27 mouse cellular contexts compared by ENCODE assay signal in genomic region chr16:91356760-91357525, GRCm38 (mm10). TPM values are rescaled to one million over a fixed set of nuclear protein-coding genes. Genes with fewer than 3 reads are reported as not detected.
DNase-seq lines count a peak whose midpoint lies in the region; ATAC-seq and TF ChIP-seq lines count a peak whose summit lies in the region.
"Had no signal": no experiment of that assay in that cellular context is flagged by ENCODE, and none has a peak within 500 bp of the region (broad histone marks: within the 10 kb centered on the region; RNA-seq: fewer than 3 reads in every experiment).

No protein-coding gene starts in this region.

- no peak overlapping the region for H3K27ac ChIP-seq in kidney, postnatal 0 days
- H3K27ac ChIP-seq in liver, embryonic 16.5 days (ENCODE audit: low read length): peak overlapping the region; percentile 4; the same call in 1 of the 2 replicates
- no peak overlapping the region for H3K27ac ChIP-seq in midbrain, embryonic 13.5 days
- H3K27ac ChIP-seq: forebrain, embryonic 10.5 days; heart, embryonic 10.5 days; hindbrain, embryonic 12.5 days; midbrain, embryonic 12.5 days had no signal

- 0 out of 2 replicates have a peak, but pooled peaks have one; percentile 14 for ATAC-seq in kidney, postnatal 0 days (replicated peaks; ENCODE audit: low FRiP score, low read depth)
- no peak for ATAC-seq in liver, embryonic 16.5 days (ENCODE audit: low read depth)
- no peak for ATAC-seq in midbrain, embryonic 13.5 days
- ATAC-seq: forebrain, postnatal 0 days; intestine, postnatal 0 days had no signal

- no peak for DNase-seq in kidney, postnatal 0 days (ENCODE audit: low spot score)
- no peak for DNase-seq in kidney, adult 8-10 months
- DNase-seq in adrenal gland, adult 8-10 months: peak; percentile 62
- DNase-seq in adrenal gland, postnatal 36 days: peak; percentile 57 to 65
- no peak for DNase-seq in cerebellum, adult 8-10 months
- no peak for DNase-seq in lung, adult 2 months
- DNase-seq: cerebellum, adult 11 months; cerebellum, postnatal 14 days; forebrain, postnatal 0 days; heart, postnatal 10 days; lung, postnatal 14 days; thymus, postnatal 14 days had no signal

- no peaks in the 10 kb centered on the region for H3K9me3 ChIP-seq in kidney, postnatal 0 days (replicated peaks; ENCODE audit: low read length)
- no peaks in the 10 kb centered on the region for H3K9me3 ChIP-seq in liver, embryonic 16.5 days (replicated peaks; ENCODE audit: control insufficient read depth, low read length)
- H3K9me3 ChIP-seq in midbrain, embryonic 13.5 days: no peaks in the 10 kb centered on the region
- H3K9me3 ChIP-seq: forebrain, embryonic 10.5 days; heart, embryonic 10.5 days; hindbrain, embryonic 12.5 days; midbrain, embryonic 12.5 days had no signal

- 66% methylated on average over 10 of the region's 10 CpGs for WGBS in kidney, postnatal 0 days
- 82% methylated on average over 10 of the region's 10 CpGs for WGBS in liver, embryonic 16.5 days (ENCODE audit: insufficient replicate concordance)
- 78% methylated on average over 10 of the region's 10 CpGs for WGBS in lung, adult 2 months
- 74% methylated on average over 10 of the region's 10 CpGs for WGBS in midbrain, embryonic 13.5 days

- no peaks in the 10 kb centered on the region for H3K36me3 ChIP-seq in kidney, postnatal 0 days (ENCODE audit: insufficient read depth, low read length)
- no peaks in the 10 kb centered on the region for H3K36me3 ChIP-seq in liver, embryonic 16.5 days (ENCODE audit: control insufficient read depth, insufficient read depth)
- no peaks in the 10 kb centered on the region for H3K36me3 ChIP-seq in midbrain, embryonic 13.5 days
- H3K36me3 ChIP-seq: forebrain, embryonic 10.5 days; heart, embryonic 10.5 days; hindbrain, embryonic 12.5 days; midbrain, embryonic 12.5 days had no signal

- H3K4me2 ChIP-seq in kidney, postnatal 0 days (ENCODE audit: low read length): no peak overlapping the region
- no peak overlapping the region for H3K4me2 ChIP-seq in liver, embryonic 16.5 days (ENCODE audit: low read depth, low read length)
- no peak overlapping the region for H3K4me2 ChIP-seq in midbrain, embryonic 13.5 days (replicated peaks)
- H3K4me2 ChIP-seq: hindbrain, embryonic 12.5 days; midbrain, embryonic 12.5 days had no signal

- TF ChIP-seq CTCF in kidney, postnatal 0 days (IDR thresholded peaks at IDR 0.05; ENCODE audit: low read depth): no peak
- no peak for TF ChIP-seq CTCF in lung, adult 2 months (IDR thresholded peaks at IDR 0.05; ENCODE audit: insufficient read depth, low read length)

- no peaks in the 10 kb centered on the region for H3K4me1 ChIP-seq in kidney, postnatal 0 days (replicated peaks; ENCODE audit: insufficient read depth, low read length)
- H3K4me1 ChIP-seq in liver, embryonic 16.5 days (ENCODE audit: control insufficient read depth, low read depth, low read length): peaks cover 49% of the 10 kb centered on the region
- H3K4me1 ChIP-seq in lung, adult 2 months (ENCODE audit: control insufficient read depth, insufficient read depth, low read length): peaks cover under 1% of the 10 kb centered on the region; the same call in 1 of the 2 replicates
- 0 out of 2 replicates have a peak, but pooled peaks cover 2% of the 10 kb centered on the region for H3K4me1 ChIP-seq in midbrain, embryonic 13.5 days (replicated peaks)
- H3K4me1 ChIP-seq: hindbrain, embryonic 12.5 days; midbrain, embryonic 12.5 days had no signal

- H3K9ac ChIP-seq in kidney, postnatal 0 days (ENCODE audit: low read depth, low read length): no peak overlapping the region
- peak overlapping the region; percentile 26; the same call in 1 of the 2 replicates for H3K9ac ChIP-seq in liver, embryonic 16.5 days (ENCODE audit: low read depth, low read length)
- H3K9ac ChIP-seq in midbrain, embryonic 13.5 days (replicated peaks): no peak overlapping the region
- H3K9ac ChIP-seq: forebrain, postnatal 0 days; hindbrain, embryonic 12.5 days; midbrain, embryonic 12.5 days had no signal

- TF ChIP-seq POLR2A in lung, adult 2 months (IDR thresholded peaks at IDR 0.05; ENCODE audit: borderline replicate concordance, extremely low read depth, low read depth, low read length): no peak

- H3K4me3 ChIP-seq in kidney, postnatal 0 days (replicated peaks; ENCODE audit: low read depth, low read length): no peak overlapping the region
- H3K4me3 ChIP-seq in liver, embryonic 16.5 days (ENCODE audit: low read depth, low read length): no peak overlapping the region
- H3K4me3 ChIP-seq in lung, adult 2 months (replicated peaks; ENCODE audit: extremely low read depth, low read depth, low read length): no peak overlapping the region
- no peak overlapping the region for H3K4me3 ChIP-seq in midbrain, embryonic 13.5 days (replicated peaks)
- H3K4me3 ChIP-seq: forebrain, embryonic 10.5 days; heart, embryonic 10.5 days; hindbrain, embryonic 12.5 days; midbrain, embryonic 12.5 days had no signal

- H3K27me3 ChIP-seq in kidney, postnatal 0 days (ENCODE audit: insufficient read depth, low read length): 0 out of 2 replicates have a peak, but pooled peaks cover 3% of the 10 kb centered on the region
- no peaks in the 10 kb centered on the region for H3K27me3 ChIP-seq in liver, embryonic 16.5 days (ENCODE audit: control insufficient read depth, insufficient read depth, low read depth, low read length)
- peaks cover 28% of the 10 kb centered on the region for H3K27me3 ChIP-seq in midbrain, embryonic 13.5 days

RNA-seq across cellular contexts. Expression of gene Ifnar2, which starts 15.6 kb away (rescaled TPM):
- polyA plus RNA-seq in kidney, postnatal 0 days (2015; fragmentation: Nextera tagmentation; extraction: Ambion mirVana): 60.7 and 61.9 TPM in 2 replicates
- 100 to 1,000 TPM in 1 of 4 experiments, 10 to 100 TPM in 3; 83.7 to 103 (median 95.8) TPM for total RNA-seq in adrenal gland, adult 8-10 months (2022)
- total RNA-seq in adrenal gland, postnatal 36 days (2021): 100 to 1,000 TPM; 101 to 120 TPM
- 92.9 and 95.8 TPM in 2 replicates for polyA plus RNA-seq in liver, embryonic 16.5 days (2015; fragmentation: Nextera tagmentation; extraction: Ambion mirVana)
- polyA plus RNA-seq in lung, adult 2 months (2012; rRNA removed): 91.2 and 96.3 TPM in 2 replicates
- polyA plus RNA-seq in midbrain, embryonic 13.5 days (2015; fragmentation: Nextera tagmentation; extraction: Ambion mirVana): 28.3 and 31.6 TPM in 2 replicates

RNA-seq across cellular contexts. Expression of gene Gm21970, which starts 34.6 kb away (rescaled TPM):
- polyA plus RNA-seq in kidney, postnatal 0 days (2015; fragmentation: Nextera tagmentation; extraction: Ambion mirVana): 0.33 TPM in 1 of 2 replicates, not detected in the other
- total RNA-seq in adrenal gland, adult 8-10 months (2022): under 1 TPM in 1 of 4 experiments, not detected in 3; 0.54 TPM
- not detected for total RNA-seq in adrenal gland, postnatal 36 days (2021)
- not detected in 2 replicates for polyA plus RNA-seq in liver, embryonic 16.5 days (2015; fragmentation: Nextera tagmentation; extraction: Ambion mirVana)
- not detected in 2 replicates for polyA plus RNA-seq in lung, adult 2 months (2012; rRNA removed)
- not detected in 2 replicates for polyA plus RNA-seq in midbrain, embryonic 13.5 days (2015; fragmentation: Nextera tagmentation; extraction: Ambion mirVana)
- total RNA-seq: forebrain, postnatal 0 days; gastrocnemius, postnatal 36 days; heart, postnatal 10 days; left cerebral cortex, adult 8-10 months; monocyte, adult 5-6 weeks; neutrophil, adult 5-6 weeks had no signal
- polyA plus RNA-seq: C2C12; embryonic facial prominence, embryonic 11.5 days; forebrain, embryonic 10.5 days; forebrain, postnatal 0 days; heart, embryonic 10.5 days; hindbrain, embryonic 12.5 days; intestine, postnatal 0 days; limb, embryonic 11.5 days; midbrain, embryonic 12.5 days; small intestine, adult 2 months had no signal

RNA-seq across cellular contexts. Expression of gene Il10rb, which starts 49.0 kb away (rescaled TPM):
- 44.6 and 46.1 TPM in 2 replicates for polyA plus RNA-seq in kidney, postnatal 0 days (2015; fragmentation: Nextera tagmentation; extraction: Ambion mirVana)
- total RNA-seq in adrenal gland, adult 8-10 months (2022): 100 to 1,000 TPM; 281 to 305 (median 301) TPM
- 100 to 1,000 TPM; 202 to 301 TPM for total RNA-seq in adrenal gland, postnatal 36 days (2021)
- polyA plus RNA-seq in liver, embryonic 16.5 days (2015; fragmentation: Nextera tagmentation; extraction: Ambion mirVana): 32.3 and 33.6 TPM in 2 replicates
- polyA plus RNA-seq in lung, adult 2 months (2012; rRNA removed): 46.5 and 53.1 TPM in 2 replicates
- 7.1 and 7.6 TPM in 2 replicates for polyA plus RNA-seq in midbrain, embryonic 13.5 days (2015; fragmentation: Nextera tagmentation; extraction: Ambion mirVana)

Comparison
In these comparisons a context has a peak if more than half of its experiments do, and no peak if none do; other contexts are left out.
1. DNase-seq: peak in adrenal gland, adult 8-10 months (single experiment) and adrenal gland, postnatal 36 days (2 of 2); none in kidney, postnatal 0 days (single experiment), kidney, adult 8-10 months (0 of 2), cerebellum, adult 8-10 months (single experiment) and lung, adult 2 months (single experiment).